Mouse (Mus musculus) midbrain, embryonic 16.5 days (tissue): Measurements from ENCODE around the gene Cwc22. TPM values are rescaled to one million over a fixed set of nuclear protein-coding genes. Genes with fewer than 3 reads are reported as not detected.

Experiments used
- ATAC-seq: fragments of 200-750 bp; cut with Nextera tagmentation; 2 replicates; pipeline ENCODE4 v1.8.0; 2017; ENCODE audit warnings: moderate TSS enrichment
- H3K27ac ChIP-seq: fragments of 300-500 bp; sonication (generic); 2 replicates; pipeline ENCODE4 v1.5.1; 2014; ENCODE audit warnings: mild to moderate bottlenecking, low read length, mixed read lengths
- H3K27me3 ChIP-seq: fragments of 300-500 bp; sonication (generic); 2 replicates; pipeline ENCODE4 v1.6.1; 2014; ENCODE audit warnings: low read depth, low read length, mixed read lengths; ENCODE audit not compliant: control insufficient read depth, insufficient read depth
- H3K36me3 ChIP-seq: fragments of 300-500 bp; sonication (generic); 2 replicates; pipeline ENCODE4 v1.6.1; 2014; ENCODE audit warnings: mild to moderate bottlenecking, low read length, moderate library complexity, mixed read lengths; ENCODE audit not compliant: control insufficient read depth, insufficient read depth
- H3K4me1 ChIP-seq: fragments of 300-500 bp; sonication (generic); 2 replicates; pipeline ENCODE4 v1.6.1; 2014; ENCODE audit warnings: mild to moderate bottlenecking, low read length, mixed read lengths; ENCODE audit not compliant: control insufficient read depth, insufficient read depth
- H3K4me2 ChIP-seq: fragments of 300-500 bp; sonication (generic); 2 replicates; pipeline ENCODE4 v1.6.1; 2014; ENCODE audit warnings: mild to moderate bottlenecking, low read length, mixed read lengths
- H3K4me3 ChIP-seq: fragments of 300-500 bp; sonication (generic); 2 replicates; pipeline ENCODE4 v1.5.1; 2014; ENCODE audit warnings: low read depth, mild to moderate bottlenecking, low read length, moderate library complexity, mixed read lengths
- H3K9ac ChIP-seq: fragments of 300-500 bp; sonication (generic); 2 replicates; pipeline ENCODE4 v1.6.1; 2014; ENCODE audit warnings: low read depth, low read length, mixed read lengths
- H3K9me3 ChIP-seq: fragments of 300-500 bp; sonication (generic); replicated peaks from 2 replicates; pipeline ENCODE4 v1.6.1; 2014; ENCODE audit warnings: mild to moderate bottlenecking, low read length, mixed read lengths; ENCODE audit not compliant: control insufficient read depth, poor library complexity, severe bottlenecking
- WGBS: fragments of 180-500 bp; shearing (Covaris S2); extraction: QIAGEN DNeasy Blood & Tissue Kit; methylation state at CpG from one replicate; pipeline ENCODE4 v1.1.7; 2014; 5-methylcytosine and 5-hydroxymethylcytosine counted together
- polyA plus RNA-seq: library from polyadenylated mRNA; unstranded; fragments of >200 nt; fragmentation: Nextera tagmentation; extraction: Ambion mirVana; gene quantifications from 2 replicates; pipeline ENCODE4 v1.2.1, GENCODE M21; 2015

Cwc22 gene
- polyA plus RNA-seq, 1 experiment from 2014 or later: 20.6 TPM

GRCm38 (mm10) chr2:77981826-77982225 is 35.7 kb upstream of the Cwc22 start:
- peaks cover 4% of the 10 kb centered on the region; the same call in 1 of the 2 replicates for H3K9me3 ChIP-seq
- H3K9ac ChIP-seq: no peak overlapping the region
- H3K27ac ChIP-seq: no peak overlapping the region
- H3K4me3 ChIP-seq: no peak overlapping the region
- no peaks in the 10 kb centered on the region for H3K36me3 ChIP-seq
- no peaks in the 10 kb centered on the region for H3K27me3 ChIP-seq
- ATAC-seq: no peak
- H3K4me2 ChIP-seq: no peak overlapping the region
- WGBS: 90% methylated on average over 4 of the region's 4 CpGs
- H3K4me1 ChIP-seq: no peaks in the 10 kb centered on the region

- 88% methylated on average over 5 of the region's 5 CpGs for WGBS
- no peak for ATAC-seq
- H3K27ac ChIP-seq: no peak overlapping the region
- no peak overlapping the region for H3K4me2 ChIP-seq
- no peaks in the 10 kb centered on the region for H3K27me3 ChIP-seq
- no peaks in the 10 kb centered on the region for H3K36me3 ChIP-seq
- peaks cover 4% of the 10 kb centered on the region; the same call in 1 of the 2 replicates for H3K9me3 ChIP-seq
- no peak overlapping the region for H3K9ac ChIP-seq
- H3K4me1 ChIP-seq: no peaks in the 10 kb centered on the region
- no peak overlapping the region for H3K4me3 ChIP-seq
These were observed 34.5 kb upstream of the Cwc22 start for GRCm38 (mm10) chr2:77980696-77981095.

GRCm38 (mm10) chr2:77979519-77979918 is 33.3 kb upstream of the Cwc22 start:
- Histone ChIP-seq H3K9ac (no peak overlapping the region), H3K27me3 (no peaks in the 10 kb centered on the region), H3K4me1 (no peaks in the 10 kb centered on the region), H3K36me3 (no peaks in the 10 kb centered on the region), H3K9me3 (peaks cover 4% of the 10 kb centered on the region; the same call in 1 of the 2 replicates), H3K27ac (no peak overlapping the region), H3K4me3 (no peak overlapping the region), H3K4me2 (no peak overlapping the region)
- WGBS: 88% methylated on average over 2 of the region's 2 CpGs
- ATAC-seq: no peak

- no peak for ATAC-seq
These were observed 32.9 kb upstream of the Cwc22 start for GRCm38 (mm10) chr2:77979081-77979480.

GRCm38 (mm10) chr2:77978256-77978655 is 32.1 kb upstream of the Cwc22 start:
- H3K9me3 ChIP-seq: peaks cover 4% of the 10 kb centered on the region; the same call in 1 of the 2 replicates
- no peak overlapping the region for H3K27ac ChIP-seq
- no peak overlapping the region for H3K4me2 ChIP-seq
- WGBS: 91% methylated on average over 3 of the region's 3 CpGs
- no peaks in the 10 kb centered on the region for H3K36me3 ChIP-seq
- no peak overlapping the region for H3K4me3 ChIP-seq
- no peaks in the 10 kb centered on the region for H3K4me1 ChIP-seq
- H3K9ac ChIP-seq: no peak overlapping the region
- ATAC-seq: no peak
- no peaks in the 10 kb centered on the region for H3K27me3 ChIP-seq

More at GRCm38 (mm10) chr2:77979081-77979480, 32.9 kb upstream of the Cwc22 start:
- Histone ChIP-seq H3K4me2 (no peak overlapping the region), H3K27me3 (no peaks in the 10 kb centered on the region), H3K4me1 (no peaks in the 10 kb centered on the region), H3K9ac (no peak overlapping the region), H3K4me3 (no peak overlapping the region), H3K9me3 (peaks cover 4% of the 10 kb centered on the region; the same call in 1 of the 2 replicates), H3K27ac (no peak overlapping the region), H3K36me3 (no peaks in the 10 kb centered on the region)
- 95% methylated on average over 8 of the region's 8 CpGs for WGBS

- 91% methylated on average over 5 of the region's 5 CpGs for WGBS
These were observed 30.2 kb upstream of the Cwc22 start for GRCm38 (mm10) chr2:77976321-77976920.

GRCm38 (mm10) chr2:77975606-77976005 is 29.4 kb upstream of the Cwc22 start:
- Histone ChIP-seq H3K4me1 (no peaks in the 10 kb centered on the region), H3K4me2 (no peak overlapping the region), H3K4me3 (no peak overlapping the region), H3K9ac (no peak overlapping the region), H3K27me3 (no peaks in the 10 kb centered on the region), H3K27ac (no peak overlapping the region), H3K9me3 (no peaks in the 10 kb centered on the region), H3K36me3 (no peaks in the 10 kb centered on the region)
- ATAC-seq: no peak
- 76% methylated on average over 4 of the region's 4 CpGs for WGBS

More at GRCm38 (mm10) chr2:77976321-77976920, 30.2 kb upstream of the Cwc22 start:
- Histone ChIP-seq H3K27me3 (no peaks in the 10 kb centered on the region), H3K4me3 (no peak overlapping the region), H3K36me3 (no peaks in the 10 kb centered on the region), H3K9ac (no peak overlapping the region), H3K4me2 (no peak overlapping the region), H3K9me3 (no peaks in the 10 kb centered on the region), H3K27ac (no peak overlapping the region), H3K4me1 (no peaks in the 10 kb centered on the region)
- no peak for ATAC-seq

- Histone ChIP-seq H3K36me3 (no peaks in the 10 kb centered on the region), H3K9me3 (no peaks in the 10 kb centered on the region), H3K4me2 (no peak overlapping the region), H3K9ac (no peak overlapping the region), H3K4me3 (no peak overlapping the region), H3K4me1 (no peaks in the 10 kb centered on the region), H3K27me3 (no peaks in the 10 kb centered on the region), H3K27ac (no peak overlapping the region)
- WGBS: 95% methylated on average over 1 of the region's 1 CpGs
- no peak for ATAC-seq
These were observed 28.8 kb upstream of the Cwc22 start for GRCm38 (mm10) chr2:77974986-77975385.

GRCm38 (mm10) chr2:77974366-77974765 is 28.2 kb upstream of the Cwc22 start:
- H3K27ac ChIP-seq: no peak overlapping the region
- no peaks in the 10 kb centered on the region for H3K27me3 ChIP-seq
- H3K36me3 ChIP-seq: no peaks in the 10 kb centered on the region
- no peak for ATAC-seq
- no peak overlapping the region for H3K4me3 ChIP-seq
- no peak overlapping the region for H3K4me2 ChIP-seq
- no peaks in the 10 kb centered on the region for H3K4me1 ChIP-seq
- no peaks in the 10 kb centered on the region for H3K9me3 ChIP-seq
- H3K9ac ChIP-seq: no peak overlapping the region
- WGBS: 75% methylated on average over 2 of the region's 2 CpGs
